Mouse (Mus musculus): ENCODE results near the gene Krt82. TPM values are rescaled to one million over a fixed set of nuclear protein-coding genes. Genes with fewer than 3 reads are reported as not detected.
"Not testable (repeated sequence)": the region's sequence is repeated elsewhere in the genome, so short reads cannot be mapped to it uniquely, and the experiment has no call there.

The Krt82 gene
- polyA plus RNA-seq, 1 experiment from 2014 or later, result not detected

DNA sequence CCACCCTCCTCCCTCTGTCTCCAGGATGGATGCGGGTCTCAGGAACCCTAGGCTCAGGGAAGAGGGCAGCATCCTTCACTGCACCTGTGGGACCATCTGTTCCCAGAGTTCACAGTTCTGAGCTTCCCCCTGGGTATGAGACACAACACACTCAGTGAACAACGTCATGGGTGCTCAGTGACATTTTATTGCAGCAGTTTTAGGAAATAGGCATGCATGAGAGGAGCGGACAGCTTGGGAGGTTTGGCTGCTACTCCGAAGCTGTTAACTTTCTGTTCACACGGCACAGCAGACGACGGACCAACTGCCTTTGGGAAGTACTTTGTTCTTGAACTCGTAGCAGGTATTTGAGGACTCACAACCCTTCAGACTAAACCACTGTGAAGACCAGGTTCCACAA is 1.7 kb upstream of the Krt82 start:
- Histone ChIP-seq H3K36me3 (no peaks in the 10 kb centered on the region), H3K4me1 (replicated peaks) (peaks cover 9% of the 10 kb centered on the region), H3K9ac (no peak overlapping the region), H3K4me2 (no peak overlapping the region), H3K27ac (replicated peaks) (no peak overlapping the region), H3K4me3 (no peak overlapping the region), H3K27me3 (no peaks in the 10 kb centered on the region), H3K9me3 (no peaks in the 10 kb centered on the region)
- 84% methylated on average over 8 of the region's 8 CpGs for WGBS
- ATAC-seq (ENCODE audit: low FRiP score, low read depth), result no peak

DNA sequence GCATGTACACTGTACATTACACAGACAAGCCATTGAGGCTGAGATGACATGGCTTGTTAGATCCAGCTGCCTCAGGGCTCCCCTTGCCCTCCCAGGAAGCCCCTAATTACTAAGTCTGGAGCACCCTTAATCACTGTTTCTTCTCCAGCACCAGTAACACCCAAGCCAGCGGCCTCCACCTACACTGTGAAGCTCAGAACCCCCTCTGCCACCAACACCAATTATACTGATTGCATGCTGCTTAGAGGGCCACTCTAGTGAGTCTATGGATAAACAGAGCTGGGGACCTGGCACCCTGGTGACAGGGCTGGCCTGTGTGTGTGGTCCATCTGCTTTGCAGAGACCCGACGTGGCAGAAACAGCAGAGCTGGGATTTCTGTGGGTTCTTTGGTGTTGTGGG is 6.0 kb downstream of the Krt82 start:
- Histone ChIP-seq H3K4me3 (no peak overlapping the region), H3K9ac (no peak overlapping the region), H3K27me3 (no peaks in the 10 kb centered on the region), H3K4me2 (no peak overlapping the region), H3K27ac (replicated peaks) (no peak overlapping the region), H3K4me1 (replicated peaks) (0 out of 2 replicates have a peak, but pooled peaks cover 5% of the 10 kb centered on the region), H3K36me3 (no peaks in the 10 kb centered on the region), H3K9me3 (no peaks in the 10 kb centered on the region)
- no peak for ATAC-seq (ENCODE audit: low FRiP score, low read depth)
- 65% methylated on average over 3 of the region's 3 CpGs for WGBS

DNA sequence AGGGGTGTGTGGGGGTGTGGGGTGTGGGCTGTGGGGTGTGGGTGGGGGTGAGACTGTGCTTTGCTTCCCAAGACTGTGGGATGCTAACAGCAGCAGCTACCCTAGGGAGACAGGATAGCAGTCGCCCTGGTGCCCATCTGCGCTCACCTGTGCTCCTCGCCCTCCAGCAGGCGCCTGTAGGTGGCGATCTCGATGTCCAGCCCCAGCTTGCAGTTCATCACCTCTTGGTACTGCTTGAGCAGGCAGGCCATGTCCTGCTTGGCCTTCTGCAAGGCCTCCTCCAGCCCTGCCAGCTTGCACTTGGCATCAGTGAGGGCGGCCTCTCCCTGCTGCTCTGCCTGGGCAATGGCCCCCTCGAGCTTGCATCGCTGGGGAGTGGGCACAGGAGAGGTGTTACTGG is 7.9 kb downstream of the Krt82 start:
- no peaks in the 10 kb centered on the region for H3K27me3 ChIP-seq
- H3K27ac ChIP-seq (replicated peaks), result no peak overlapping the region
- ATAC-seq (ENCODE audit: low FRiP score, low read depth), result no peak
- no peak overlapping the region for H3K4me3 ChIP-seq
- WGBS, result 61% methylated on average over 9 of the region's 9 CpGs
- H3K9me3 ChIP-seq, result no peaks in the 10 kb centered on the region
- H3K9ac ChIP-seq, result no peak overlapping the region
- H3K4me1 ChIP-seq (replicated peaks), result 0 out of 2 replicates have a peak, but pooled peaks cover 5% of the 10 kb centered on the region
- no peaks in the 10 kb centered on the region for H3K36me3 ChIP-seq
- H3K4me2 ChIP-seq, result no peak overlapping the region

DNA sequence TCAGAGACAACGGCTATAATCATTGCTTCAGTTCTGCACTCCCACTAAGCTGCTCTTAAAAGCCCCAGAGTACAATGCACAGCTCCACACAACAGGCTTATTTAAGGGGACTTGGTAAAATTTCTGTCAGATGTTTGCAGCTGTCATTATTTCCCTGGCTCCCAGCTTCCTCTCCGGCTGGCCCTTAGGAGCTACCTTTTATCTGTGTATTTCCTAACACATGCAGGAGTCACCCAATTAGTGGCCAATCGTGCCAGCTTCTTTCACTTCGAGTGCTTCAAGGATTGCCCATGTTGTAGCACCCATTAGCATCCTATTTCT is 11.9 kb downstream of the Krt82 start:
- no peak for ATAC-seq (ENCODE audit: low FRiP score, low read depth)
- Histone ChIP-seq H3K27me3 (no peaks in the 10 kb centered on the region), H3K36me3 (no peaks in the 10 kb centered on the region), H3K4me3 (no peak overlapping the region), H3K9ac (no peak overlapping the region), H3K9me3 (no peaks in the 10 kb centered on the region), H3K4me2 (no peak overlapping the region), H3K27ac (replicated peaks) (no peak overlapping the region), H3K4me1 (replicated peaks) (no peaks in the 10 kb centered on the region)
- WGBS, result 75% methylated on average over 4 of the region's 4 CpGs

DNA sequence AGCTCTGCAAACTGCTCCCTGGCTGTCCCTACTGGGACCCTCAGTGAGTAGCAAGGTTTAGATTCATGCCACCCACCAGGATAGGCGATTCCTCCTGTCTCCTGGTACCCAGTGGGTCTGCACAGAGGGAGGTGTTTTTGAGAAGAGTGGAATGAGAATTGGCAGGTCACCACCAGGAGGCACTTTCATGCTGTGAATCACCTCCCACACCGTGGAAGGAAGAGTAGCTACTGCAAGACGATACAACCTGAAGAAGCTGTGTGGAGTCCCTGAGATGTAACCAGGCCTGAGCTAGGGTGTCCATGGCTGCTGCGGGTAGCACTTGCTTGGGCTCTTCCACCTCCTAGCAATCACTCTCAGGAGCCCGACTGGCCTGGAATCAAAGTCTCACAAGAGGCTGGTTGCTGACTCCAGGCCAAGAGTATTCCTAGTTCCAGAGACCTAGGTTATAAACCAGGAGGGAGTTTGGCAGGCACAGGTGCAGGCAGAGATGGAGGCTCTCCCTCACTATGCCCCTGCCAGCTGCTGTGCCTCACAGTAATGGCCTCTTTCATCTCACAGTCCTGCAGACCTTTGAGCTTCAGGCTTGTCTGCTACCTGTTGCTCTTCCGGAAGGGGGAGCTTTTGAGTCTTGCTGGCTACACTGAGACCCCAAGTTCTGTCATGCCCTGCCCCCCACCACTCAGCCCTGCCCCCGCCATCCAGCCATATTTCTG is 12.4 kb downstream of the Krt82 start:
- ATAC-seq (ENCODE audit: low FRiP score, low read depth), result no peak
- Histone ChIP-seq H3K4me3 (no peak overlapping the region), H3K9ac (no peak overlapping the region), H3K4me2 (no peak overlapping the region), H3K36me3 (no peaks in the 10 kb centered on the region), H3K27ac (replicated peaks) (no peak overlapping the region), H3K27me3 (no peaks in the 10 kb centered on the region), H3K4me1 (replicated peaks) (no peaks in the 10 kb centered on the region), H3K9me3 (no peaks in the 10 kb centered on the region)
- 50% methylated on average over 7 of the region's 7 CpGs for WGBS

DNA sequence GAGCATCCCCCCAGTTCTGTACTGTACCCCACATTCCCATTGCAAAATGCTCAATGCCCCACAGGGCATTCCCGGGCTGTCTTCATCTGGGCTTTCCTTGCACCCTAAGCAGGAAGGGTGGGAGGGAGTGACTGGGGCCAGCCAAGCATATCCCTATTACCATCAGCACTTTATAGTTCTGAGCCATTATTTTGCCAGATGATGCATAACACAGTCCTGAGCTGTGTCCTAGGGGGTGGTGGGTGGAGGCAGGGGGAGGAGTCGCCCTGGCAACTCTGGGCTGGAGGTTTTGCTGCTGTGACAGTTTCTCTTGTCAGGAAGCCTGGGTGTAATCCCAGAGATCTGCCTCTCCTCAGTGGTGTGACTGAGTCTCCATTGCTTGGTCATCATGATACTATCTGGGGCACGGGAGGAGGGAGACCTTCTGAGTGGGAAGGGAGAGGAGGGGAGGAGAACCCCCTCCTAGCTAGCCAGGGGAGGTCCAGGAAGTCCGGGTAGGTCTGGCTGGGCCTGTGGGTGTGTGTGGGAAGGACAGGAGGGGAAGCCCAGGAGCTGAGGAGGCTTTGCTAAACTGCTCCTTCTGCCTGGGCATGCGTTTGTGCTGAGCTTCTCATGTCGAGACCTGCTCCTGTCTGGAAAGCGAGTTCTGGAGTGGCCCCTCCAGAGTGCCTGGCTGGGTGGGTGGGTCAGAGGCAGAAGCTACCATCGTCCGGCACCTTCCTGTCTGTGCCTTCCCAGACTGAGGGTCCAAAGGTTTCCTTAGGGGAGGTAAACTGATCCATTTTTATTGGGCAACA is 14.2 kb downstream of the Krt82 start:
- WGBS, result 55% methylated on average over 9 of the region's 9 CpGs
- H3K27me3 ChIP-seq, result no peaks in the 10 kb centered on the region
- H3K36me3 ChIP-seq, result no peaks in the 10 kb centered on the region
- no peak overlapping the region for H3K27ac ChIP-seq (replicated peaks)
- H3K4me3 ChIP-seq, result no peak overlapping the region
- H3K9me3 ChIP-seq, result no peaks in the 10 kb centered on the region
- no peaks in the 10 kb centered on the region for H3K4me1 ChIP-seq (replicated peaks)
- no peak overlapping the region for H3K9ac ChIP-seq
- no peak overlapping the region for H3K4me2 ChIP-seq
- ATAC-seq (ENCODE audit: low FRiP score, low read depth), result no peak

DNA sequence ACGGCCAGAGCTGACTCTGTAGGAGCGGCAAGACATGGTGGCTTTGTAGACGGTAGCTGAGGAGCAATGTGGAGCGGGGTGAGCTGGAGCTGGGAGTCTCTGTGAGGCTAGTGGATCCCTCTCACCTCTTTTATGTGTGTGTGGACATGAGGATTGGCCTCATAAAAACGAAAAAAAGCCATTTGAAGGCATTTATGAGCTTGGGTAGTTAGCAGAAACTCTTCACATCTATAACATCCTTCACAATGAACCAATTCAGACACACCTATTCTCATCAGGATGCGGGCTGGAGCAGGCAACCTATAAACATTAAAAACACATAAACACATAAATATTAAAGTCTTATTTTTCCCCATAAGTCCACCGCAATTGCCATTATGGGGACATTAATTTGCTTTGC is 17.7 kb downstream of the Krt82 start, which contains the start of gene Krt84:
Krt84 (minus strand) TSS at position 101 of the 400 bp plus-strand sequence.
- Histone ChIP-seq H3K4me1 (replicated peaks) (no peaks in the 10 kb centered on the region), H3K27me3 (no peaks in the 10 kb centered on the region), H3K27ac (replicated peaks) (no peak within 1 kb of the TSS), H3K4me2 (no peak within 1 kb of the TSS), H3K9ac (no peak within 1 kb of the TSS), H3K9me3 (no peaks in the 10 kb centered on the region), H3K36me3 (no peaks in the 10 kb centered on the region), H3K4me3 (no peak within 1 kb of the TSS)
- no peak for ATAC-seq (ENCODE audit: low FRiP score, low read depth)
- whole genome bisulfite sequencing, result 82% methylated on average over 7 of the region's 7 CpGs

DNA sequence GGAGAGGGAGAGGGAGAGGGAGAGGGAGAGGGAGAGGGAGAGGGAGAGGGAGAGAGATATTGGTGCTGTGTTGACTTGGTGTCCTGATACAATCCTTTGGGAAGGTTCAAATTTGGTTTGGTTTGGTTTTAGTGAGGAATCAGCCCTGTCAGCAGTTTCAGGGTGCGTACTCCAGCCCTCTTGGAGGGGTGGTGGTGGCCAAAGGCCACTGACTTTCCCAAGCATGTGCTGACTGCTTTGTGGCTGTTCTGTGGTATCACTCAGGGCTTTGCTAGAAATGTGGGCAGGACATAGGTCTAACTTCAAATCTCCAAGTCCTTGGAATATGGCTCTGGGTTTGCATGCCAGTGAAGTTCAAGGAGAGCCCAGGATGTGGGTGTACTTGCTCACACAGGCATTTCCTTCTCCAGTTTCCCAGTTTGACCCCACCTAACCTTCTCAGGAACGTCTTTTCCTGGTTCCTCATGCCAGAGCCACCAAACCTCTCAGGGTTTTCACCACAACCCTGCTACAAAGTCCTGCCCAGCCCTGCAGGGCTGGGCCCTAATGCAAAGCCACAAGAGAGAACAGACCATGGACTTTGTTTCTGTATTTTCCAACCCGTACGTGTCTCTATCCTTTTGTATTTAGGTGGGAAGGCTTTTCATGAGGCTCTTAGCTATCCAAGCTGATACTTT is 27.8 kb downstream of the Krt82 start:
- 0 out of 2 replicates have a peak, but pooled peaks cover 8% of the 10 kb centered on the region for H3K27me3 ChIP-seq
- 80% methylated on average over 4 of the region's 4 CpGs for WGBS
- H3K27ac ChIP-seq (replicated peaks), result no peak overlapping the region
- H3K4me3 ChIP-seq, result no peak overlapping the region
- H3K36me3 ChIP-seq, result no peaks in the 10 kb centered on the region
- H3K4me1 ChIP-seq (replicated peaks), result no peaks in the 10 kb centered on the region
- H3K4me2 ChIP-seq, result no peak overlapping the region
- H3K9ac ChIP-seq, result no peak overlapping the region
- no peaks in the 10 kb centered on the region for H3K9me3 ChIP-seq
- no peak for ATAC-seq (ENCODE audit: low FRiP score, low read depth)

DNA sequence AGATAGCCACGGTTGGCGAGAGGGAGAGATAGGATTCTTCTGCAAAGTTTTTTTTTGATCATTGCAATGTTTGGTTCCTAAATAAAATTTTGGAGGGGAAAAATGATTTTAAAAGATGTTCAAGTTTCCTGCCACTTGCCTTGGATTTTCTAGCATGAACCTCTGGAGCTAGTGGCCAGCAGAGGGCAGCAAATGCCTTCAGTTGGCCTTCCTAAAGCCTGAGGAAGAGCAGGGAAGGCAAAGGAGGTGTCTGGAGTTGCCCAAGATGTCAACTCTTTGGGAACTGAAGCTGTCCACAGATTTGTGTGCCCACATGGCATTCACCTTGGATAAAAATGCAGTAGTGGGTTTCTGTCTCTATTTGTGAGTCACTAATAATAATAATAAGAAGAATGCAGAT is 30.7 kb downstream of the Krt82 start:
- 20% methylated on average over 2 of the region's 2 CpGs for WGBS
- Histone ChIP-seq H3K36me3 (no peaks in the 10 kb centered on the region), H3K9ac (no peak overlapping the region), H3K9me3 (no peaks in the 10 kb centered on the region), H3K27ac (replicated peaks) (no peak overlapping the region), H3K4me2 (no peak overlapping the region), H3K4me1 (replicated peaks) (no peaks in the 10 kb centered on the region), H3K27me3 (0 out of 2 replicates have a peak, but pooled peaks cover 8% of the 10 kb centered on the region), H3K4me3 (no peak overlapping the region)
- ATAC-seq (ENCODE audit: low FRiP score, low read depth), result no peak

DNA sequence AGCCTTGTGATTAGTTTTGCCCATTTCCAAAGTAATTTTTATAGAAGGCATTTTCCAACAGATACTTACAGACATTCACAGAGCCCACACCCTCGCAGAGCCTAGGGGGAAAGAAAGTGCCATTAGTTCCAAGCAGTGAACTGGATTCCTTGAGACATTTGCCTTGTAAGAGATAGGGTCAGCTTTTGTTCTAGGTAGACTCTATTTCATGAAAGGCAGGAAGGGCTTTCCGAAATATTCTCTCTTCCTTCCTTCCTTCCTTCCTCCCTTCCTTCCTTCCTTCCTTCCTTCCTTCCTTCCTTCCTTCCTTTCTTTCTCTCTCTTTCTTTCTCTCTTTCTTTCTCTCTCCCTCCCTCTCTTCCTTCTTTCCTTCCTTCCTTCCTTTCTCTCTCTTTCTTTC is 33.3 kb downstream of the Krt82 start, which contains the start of gene Gm49425:
Gm49425 (minus strand) TSS at position 101 of the 400 bp plus-strand sequence.
- H3K36me3 ChIP-seq; H3K4me3 ChIP-seq; H3K27me3 ChIP-seq; H3K4me1 ChIP-seq (replicated peaks); H3K27ac ChIP-seq (replicated peaks); H3K9ac ChIP-seq; H3K4me2 ChIP-seq; ATAC-seq (ENCODE audit: low FRiP score, low read depth); H3K9me3 ChIP-seq: not testable (repeated sequence)
- WGBS, result 81% methylated on average over 2 of the region's 2 CpGs

DNA sequence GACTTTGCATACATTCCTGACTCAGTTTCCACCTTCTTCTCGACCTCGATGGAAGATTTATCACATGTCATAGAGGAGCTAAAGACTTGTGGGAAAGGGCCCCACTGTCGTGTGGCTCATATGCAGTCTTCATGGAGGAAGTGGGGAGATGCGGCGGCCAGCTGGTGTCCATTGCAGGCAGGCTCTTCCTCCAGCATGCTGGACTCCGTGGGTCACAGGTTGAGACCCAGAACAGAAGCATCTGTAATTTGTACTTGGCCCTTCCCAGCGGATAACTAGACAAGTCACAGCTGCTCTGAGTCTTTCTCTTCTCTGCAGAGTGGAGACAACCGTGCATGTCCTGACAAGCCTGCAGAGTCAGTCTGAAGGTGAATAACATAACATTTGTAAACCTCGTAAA is 42.2 kb downstream of the Krt82 start:
- no peaks in the 10 kb centered on the region for H3K36me3 ChIP-seq
- H3K9ac ChIP-seq, result no peak overlapping the region
- no peak for ATAC-seq (ENCODE audit: low FRiP score, low read depth)
- no peak overlapping the region for H3K4me2 ChIP-seq
- no peaks in the 10 kb centered on the region for H3K4me1 ChIP-seq (replicated peaks)
- no peak overlapping the region for H3K4me3 ChIP-seq
- H3K27ac ChIP-seq (replicated peaks), result no peak overlapping the region
- 90% methylated on average over 9 of the region's 9 CpGs for WGBS
- H3K9me3 ChIP-seq, result no peaks in the 10 kb centered on the region
- H3K27me3 ChIP-seq, result no peaks in the 10 kb centered on the region

Data from hindbrain, embryonic 15.5 days (tissue).